Mouse (Mus musculus) ES-Bruce4 (cell line): ENCODE data around the gene Atp11c.

Experiments
- CTCF ChIP-seq: IDR thresholded peaks from one replicate; pipeline ENCODE4 v1.8.1; 2011; ENCODE audit warnings: low read depth, low read length
- EP300 ChIP-seq: IDR thresholded peaks from 2 replicates; pipeline ENCODE4 v1.6.1; 2011; ENCODE audit warnings: low read depth, low read length; ENCODE audit not compliant: insufficient read depth

GRCm38 (mm10) chrX:60609202-60609601, 16.7 kb upstream of the Atp11c start:
- TF ChIP-seq CTCF (no peak), EP300 (no peak)
